Mouse (Mus musculus) midbrain, postnatal 0 days (tissue): ENCODE data around the gene Klhdc4. TPM values are rescaled to one million over a fixed set of nuclear protein-coding genes. Genes with fewer than 3 reads are reported as not detected.

ENCODE experiments used
- ATAC-seq: fragments of 200-750 bp; cut with Nextera tagmentation; 2 replicates; pipeline ENCODE4 v1.8.0; 2017; ENCODE audit warnings: moderate number of reproducible peaks, mild to moderate bottlenecking, moderate TSS enrichment, moderate library complexity; ENCODE audit not compliant: low FRiP score
- DNase-seq: peaks from one replicate; pipeline ENCODE4 v3.0.0-alpha.2; 2015; ENCODE audit warnings: low spot score
- H3K27ac ChIP-seq: fragments of 300-500 bp; sonication (generic); 2 replicates; pipeline ENCODE4 v1.5.1; 2014; ENCODE audit warnings: low read depth, mild to moderate bottlenecking, low read length, mixed read lengths
- H3K27me3 ChIP-seq: fragments of 300-500 bp; sonication (generic); 2 replicates; pipeline ENCODE4 v1.6.1; 2014; ENCODE audit warnings: low read length, control low read depth, mixed read lengths; ENCODE audit not compliant: insufficient read depth
- H3K36me3 ChIP-seq: fragments of 300-500 bp; sonication (generic); 2 replicates; pipeline ENCODE4 v1.6.1; 2014; ENCODE audit warnings: low read length, control low read depth, mixed read lengths; ENCODE audit not compliant: insufficient read depth
- H3K4me1 ChIP-seq: fragments of 300-500 bp; sonication (generic); 2 replicates; pipeline ENCODE4 v1.6.1; 2014; ENCODE audit warnings: mild to moderate bottlenecking, control low read depth, antibody characterized with exemption, low read length, mixed read lengths; ENCODE audit not compliant: insufficient read depth
- H3K4me2 ChIP-seq: fragments of 300-500 bp; sonication (generic); 2 replicates; pipeline ENCODE4 v1.6.1; 2014; ENCODE audit warnings: low read depth, mild to moderate bottlenecking, low read length, mixed read lengths; ENCODE audit not compliant: poor library complexity, severe bottlenecking
- H3K4me3 ChIP-seq: fragments of 300-500 bp; sonication (generic); 2 replicates; pipeline ENCODE4 v1.5.1; 2014; ENCODE audit warnings: low read depth, mild to moderate bottlenecking, low read length, moderate library complexity
- H3K9ac ChIP-seq: fragments of 300-500 bp; sonication (generic); replicated peaks from 2 replicates; pipeline ENCODE4 v1.6.1; 2014; ENCODE audit warnings: mild to moderate bottlenecking, low read length, moderate library complexity, mixed read lengths; ENCODE audit not compliant: poor library complexity, severe bottlenecking
- H3K9me3 ChIP-seq: fragments of 300-500 bp; sonication (generic); 2 replicates; pipeline ENCODE4 v1.6.1; 2016; ENCODE audit warnings: low read length, control low read depth
- CTCF ChIP-seq: IDR thresholded peaks from 2 replicates; pipeline ENCODE4 v1.5.1; 2016; ENCODE audit warnings: antibody characterized with exemption, mild to moderate bottlenecking
- WGBS: fragments of 180-500 bp; shearing (Covaris S2); extraction: QIAGEN DNeasy Blood & Tissue Kit; methylation state at CpG from one replicate; pipeline ENCODE4 v1.1.7; 2014; 5-methylcytosine and 5-hydroxymethylcytosine counted together
- polyA plus RNA-seq: library from polyadenylated mRNA; unstranded; fragments of >200 nt; fragmentation: Nextera tagmentation; extraction: Ambion mirVana; gene quantifications from 2 replicates; pipeline ENCODE4 v1.2.1, GENCODE M21; 2015
- total RNA-seq: library from RNA; depleted of rRNA; stranded (reverse); fragments of >200 nt; gene quantifications from 2 replicates; pipeline ENCODE4 v1.2.3, GENCODE M21; 2014

Gene Klhdc4
- total and polyA plus RNA-seq, 2 experiments from 2014 or later = 30.7 to 38.3 TPM

GRCm38 (mm10) chr8:121841242-121841641 is 11.9 kb upstream of the Klhdc4 start:
- Histone ChIP-seq H3K36me3 (no peaks in the 10 kb centered on the region), H3K9ac (no peak overlapping the region), H3K27me3 (no peaks in the 10 kb centered on the region), H3K4me2 (no peak overlapping the region), H3K27ac (no peak overlapping the region), H3K4me3 (no peak overlapping the region), H3K4me1 (no peaks in the 10 kb centered on the region), H3K9me3 (no peaks in the 10 kb centered on the region)
- DNase-seq = peak; percentile 60
- ATAC-seq = no peak
- 43% methylated on average over 8 of the region's 8 CpGs for WGBS
- TF ChIP-seq CTCF = peak; percentile 78

GRCm38 (mm10) chr8:121832503-121832902 is 3.1 kb upstream of the Klhdc4 start:
- ATAC-seq = no peak
- no peaks in the 10 kb centered on the region for H3K27me3 ChIP-seq
- H3K4me3 ChIP-seq = no peak overlapping the region
- no peak overlapping the region for H3K4me2 ChIP-seq
- no peak overlapping the region for H3K27ac ChIP-seq
- peak; percentile 81 for TF ChIP-seq CTCF
- H3K9me3 ChIP-seq = no peaks in the 10 kb centered on the region
- peak; percentile 81 for DNase-seq
- peaks cover 13% of the 10 kb centered on the region; the same call in 1 of the 2 replicates for H3K4me1 ChIP-seq
- H3K36me3 ChIP-seq = no peaks in the 10 kb centered on the region
- H3K9ac ChIP-seq = no peak overlapping the region
- 13% methylated on average over 6 of the region's 6 CpGs for WGBS

- no peak for TF ChIP-seq CTCF
- WGBS = 77% methylated on average over 2 of the region's 2 CpGs
- no peak for ATAC-seq
- H3K4me1 ChIP-seq = peaks cover 13% of the 10 kb centered on the region; the same call in 1 of the 2 replicates
- H3K9me3 ChIP-seq = no peaks in the 10 kb centered on the region
- no peak overlapping the region for H3K27ac ChIP-seq
- H3K27me3 ChIP-seq = no peaks in the 10 kb centered on the region
- H3K36me3 ChIP-seq = no peaks in the 10 kb centered on the region
- H3K4me3 ChIP-seq = no peak overlapping the region
- H3K9ac ChIP-seq = no peak overlapping the region
- no peak for DNase-seq
- H3K4me2 ChIP-seq = no peak overlapping the region
These were observed 2.7 kb upstream of the Klhdc4 start for GRCm38 (mm10) chr8:121832061-121832460.

GRCm38 (mm10) chr8:121829777-121830362 is 501 bp upstream of the Klhdc4 start:
- DNase-seq = peak; percentile 57
- Histone ChIP-seq H3K27ac (peak overlapping the region; percentile 85), H3K4me2 (peak overlapping the region; percentile 93), H3K4me3 (peak overlapping the region; percentile 69), H3K9ac (peak overlapping the region; percentile 87), H3K4me1 (peaks cover 13% of the 10 kb centered on the region; the same call in 1 of the 2 replicates), H3K36me3 (no peaks in the 10 kb centered on the region), H3K9me3 (no peaks in the 10 kb centered on the region), H3K27me3 (no peaks in the 10 kb centered on the region)
- no peak for TF ChIP-seq CTCF
- 13% methylated on average over 18 of the region's 18 CpGs for WGBS
- peak; percentile 84 for ATAC-seq

- ATAC-seq (no peak), DNase-seq (no peak)
- no peaks in the 10 kb centered on the region for H3K27me3 ChIP-seq
- peaks cover 13% of the 10 kb centered on the region; the same call in 1 of the 2 replicates for H3K4me1 ChIP-seq
- H3K9ac ChIP-seq = peak overlapping the region; percentile 87
- TF ChIP-seq CTCF = no peak
- peak overlapping the region; percentile 93 for H3K4me2 ChIP-seq
- H3K27ac ChIP-seq = peak overlapping the region; percentile 85; the same call in 1 of the 2 replicates
- peak overlapping the region; percentile 69 for H3K4me3 ChIP-seq
- 36% methylated on average over 10 of the region's 10 CpGs for WGBS
- H3K36me3 ChIP-seq = no peaks in the 10 kb centered on the region
- no peaks in the 10 kb centered on the region for H3K9me3 ChIP-seq
These were observed 869 bp downstream of the Klhdc4 start for GRCm38 (mm10) chr8:121828376-121829023.

- no peak for TF ChIP-seq CTCF
- Histone ChIP-seq H3K9ac (no peak overlapping the region), H3K27ac (no peak overlapping the region), H3K4me1 (peaks cover 13% of the 10 kb centered on the region; the same call in 1 of the 2 replicates), H3K36me3 (no peaks in the 10 kb centered on the region), H3K4me3 (no peak overlapping the region), H3K9me3 (no peaks in the 10 kb centered on the region), H3K27me3 (no peaks in the 10 kb centered on the region), H3K4me2 (peak overlapping the region; percentile 93; the same call in 1 of the 2 replicates)
- ATAC-seq = no peak
- no peak for DNase-seq
- 96% methylated on average over 5 of the region's 5 CpGs for WGBS
These were observed 1.6 kb downstream of the Klhdc4 start for GRCm38 (mm10) chr8:121827726-121828125.
